Mouse (Mus musculus) megakaryocyte, embryonic 14.5 days (primary cell): Measurements from ENCODE around the gene Birc2.

Experiments
- FLI1 ChIP-seq: IDR thresholded peaks from 2 replicates; pipeline ENCODE4 v1.6.1; 2012; ENCODE audit warnings: low read length, inconsistent platforms, mixed read lengths
- GATA1 ChIP-seq: IDR thresholded peaks from 3 replicates; pipeline ENCODE4 v1.6.1; 2012; ENCODE audit warnings: mixed read lengths, low read length, inconsistent platforms, borderline replicate concordance

DNA sequence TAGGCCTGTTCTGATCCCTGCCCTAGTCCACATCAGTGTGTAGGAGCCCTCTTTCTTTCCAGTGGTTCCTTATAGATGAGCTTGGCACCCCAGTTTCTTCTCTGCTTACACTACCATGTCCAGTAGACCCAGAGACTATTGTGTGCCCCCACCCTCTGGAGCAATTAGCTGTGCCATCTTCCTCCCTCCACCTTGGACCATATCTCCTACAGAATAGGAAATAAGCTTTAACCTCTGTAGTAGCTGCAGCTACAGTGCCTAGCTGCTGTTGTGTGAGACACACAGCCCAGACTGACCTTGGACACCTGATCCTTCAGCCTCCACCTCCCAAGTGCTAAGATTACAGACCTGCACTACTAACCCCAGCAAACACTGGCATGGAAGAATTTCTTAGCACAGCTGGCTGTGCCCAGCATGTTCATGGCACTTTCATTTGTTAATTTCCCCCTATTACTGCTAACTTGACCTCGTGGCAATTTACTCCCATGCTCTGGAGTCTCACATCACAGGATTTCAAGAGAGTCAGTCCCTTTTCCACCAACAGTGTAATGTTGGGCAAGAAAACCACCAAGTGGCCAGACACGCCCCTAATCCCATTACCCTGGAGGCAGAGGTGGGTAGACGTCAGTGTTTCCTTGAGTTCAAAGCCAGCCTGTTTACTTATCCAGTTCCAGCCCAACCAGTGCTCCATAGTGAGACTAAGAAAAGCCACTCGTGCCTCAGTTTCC lies 34.6 kb upstream of the Birc2 start:
- TF ChIP-seq GATA1 (no peak), FLI1 (no peak)
